Mouse (Mus musculus) layer of hippocampus, adult 8-10 months (tissue): ENCODE data around the gene Tnfaip2. TPM values are rescaled to one million over a fixed set of nuclear protein-coding genes. Genes with fewer than 3 reads are reported as not detected.

Source experiments
- DNase-seq, 2 experiments: peaks; one replicate each; pipeline ENCODE4 v3.0.0; 2022; ENCODE audit warnings: low spot score in 2 of 2
- total RNA-seq, 4 experiments: library from RNA; stranded (reverse); gene quantifications; 2 replicates each; pipeline ENCODE4 v1.2.4; 2022

The Tnfaip2 gene
- total RNA-seq, 4 experiments from 2014 or later, result 0.85 to 1.8 (median 1.4) TPM

DNA sequence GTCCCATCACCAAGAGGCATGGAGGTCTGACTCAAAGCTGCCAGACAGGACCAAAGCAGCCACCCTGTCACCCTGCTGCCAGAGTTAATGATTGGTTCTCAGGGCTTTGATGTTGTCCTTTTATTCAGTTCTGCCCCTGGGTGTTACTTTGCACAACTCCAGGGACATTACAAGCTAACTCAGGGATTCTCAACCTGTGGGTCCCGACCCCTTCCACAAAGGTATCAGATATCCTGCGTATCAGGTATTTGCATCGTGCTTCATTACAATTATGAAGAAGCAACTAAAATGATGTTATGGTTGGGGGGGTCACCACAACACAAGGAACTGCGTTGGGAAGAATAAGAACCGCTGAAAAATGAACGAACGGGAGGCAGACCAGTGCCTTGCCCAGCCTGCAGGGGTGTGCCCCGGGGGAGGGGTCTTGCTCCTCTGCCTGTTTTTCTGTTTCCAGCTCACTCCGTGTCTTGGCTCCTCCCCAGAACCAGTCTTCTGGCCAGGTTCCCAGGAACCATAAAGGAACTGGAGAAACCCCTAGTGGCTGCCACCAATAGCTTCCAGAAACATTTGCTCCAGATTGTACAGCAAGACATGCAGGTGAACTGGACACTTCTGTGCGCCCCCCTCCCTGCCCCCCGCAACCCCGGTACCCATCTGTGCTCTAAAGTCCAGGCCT, 14.7 kb upstream of the Tnfaip2 start:
- DNase-seq, result no peak

DNA sequence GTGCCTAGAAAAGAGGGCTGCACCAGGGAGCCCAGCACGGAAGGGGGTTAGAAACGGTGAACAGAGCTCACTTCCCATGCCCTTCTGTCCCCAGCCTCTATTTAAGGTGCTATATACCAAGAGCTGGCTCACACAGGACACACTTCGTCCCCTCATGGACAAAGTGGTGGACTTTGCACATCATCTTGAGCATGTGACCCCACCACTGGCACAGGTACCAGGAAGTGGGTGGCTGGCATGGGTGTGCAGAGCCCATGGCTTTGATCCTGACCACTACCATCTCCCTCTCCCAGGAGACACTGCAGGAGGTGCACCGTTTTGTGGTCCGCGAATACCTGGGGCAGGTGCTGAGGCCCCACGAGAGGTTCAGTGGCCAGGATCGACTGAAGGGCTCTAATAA, 13.9 kb upstream of the Tnfaip2 start:
- DNase-seq, result no peak

DNA sequence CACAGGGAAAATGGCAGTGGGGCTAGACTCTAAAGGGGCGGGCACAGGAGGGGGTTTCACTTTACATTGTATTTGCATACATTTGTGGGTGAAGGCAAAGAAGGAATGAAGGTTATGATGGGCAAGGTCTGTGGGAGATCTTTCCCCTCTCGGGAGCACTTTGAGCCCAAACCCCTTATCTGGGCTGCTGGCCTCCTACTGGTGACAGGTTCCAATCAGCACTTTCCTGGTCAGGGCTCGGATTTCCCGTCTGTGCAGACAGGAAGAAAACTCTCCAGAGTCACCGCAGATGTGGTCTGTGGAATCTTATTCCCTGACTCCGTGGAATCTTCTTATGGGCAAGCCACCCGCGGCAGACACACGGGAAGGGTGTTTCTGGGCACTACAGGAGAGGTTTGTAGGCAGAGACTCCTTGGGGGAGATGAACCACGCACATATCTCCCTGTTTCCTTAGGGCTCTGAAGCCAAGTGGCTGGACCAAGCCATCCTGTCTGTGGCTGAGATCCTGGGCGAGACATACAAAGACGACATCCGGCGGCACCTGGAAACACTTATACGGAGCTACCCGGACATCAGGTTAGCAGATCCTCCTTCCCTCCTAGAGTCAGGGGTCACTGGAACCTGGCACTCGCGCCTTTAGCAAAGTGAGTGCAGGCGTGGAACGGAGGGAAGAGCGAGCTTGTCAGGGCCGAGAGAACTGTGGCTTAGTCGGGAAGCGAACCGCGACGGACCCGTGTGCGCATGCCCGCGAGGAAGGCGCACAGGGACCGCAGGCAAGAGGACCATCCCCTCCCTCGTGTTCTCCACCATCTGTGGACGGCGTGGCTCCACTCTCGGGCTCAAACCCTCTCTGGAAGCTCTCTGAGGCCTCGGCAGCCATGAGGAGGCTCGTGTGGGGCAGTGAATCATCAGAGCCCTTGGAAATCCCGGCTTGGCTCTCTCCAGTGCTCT, 13.0 kb upstream of the Tnfaip2 start:
- no peak for DNase-seq

DNA sequence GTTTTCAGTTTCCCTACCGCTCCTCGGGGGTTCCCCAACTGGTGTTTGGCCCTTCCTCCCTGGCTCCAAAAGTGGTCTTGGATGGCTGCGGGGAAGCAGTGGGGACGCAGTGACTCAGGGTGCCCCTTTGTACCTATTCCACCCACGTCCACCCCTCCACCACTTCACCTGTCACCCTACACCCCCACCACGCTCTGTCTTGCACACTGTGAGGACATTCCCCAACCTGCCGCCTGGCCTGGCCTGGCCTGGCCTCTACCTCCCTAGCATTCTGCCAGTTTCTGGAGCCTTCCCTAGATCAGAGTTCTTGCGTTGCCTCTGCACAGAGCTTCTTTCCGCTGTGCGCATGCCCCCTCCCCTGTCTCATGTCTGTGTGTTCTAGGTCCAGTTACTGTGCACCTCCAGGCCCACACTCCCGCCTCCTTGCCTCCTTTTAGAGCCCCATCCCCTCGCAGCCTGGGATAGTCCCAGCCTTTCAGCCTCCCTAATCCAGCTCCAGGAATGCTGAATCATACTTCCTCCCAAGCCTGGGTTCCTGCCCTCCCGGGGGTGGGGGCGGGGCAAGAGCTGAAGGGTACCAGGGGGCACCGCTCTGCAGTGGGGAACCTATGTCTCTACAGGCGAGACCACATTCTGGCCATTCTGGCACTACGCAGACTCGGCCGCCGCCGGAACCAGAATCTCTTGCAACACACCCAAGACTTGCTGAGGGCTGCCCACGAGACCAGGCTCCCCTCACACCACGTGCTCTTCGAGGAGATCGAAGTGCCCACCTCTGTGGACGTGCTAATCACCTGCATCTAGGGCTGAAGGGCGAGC, 12.0 kb upstream of the Tnfaip2 start:
- DNase-seq, result no peak

DNA sequence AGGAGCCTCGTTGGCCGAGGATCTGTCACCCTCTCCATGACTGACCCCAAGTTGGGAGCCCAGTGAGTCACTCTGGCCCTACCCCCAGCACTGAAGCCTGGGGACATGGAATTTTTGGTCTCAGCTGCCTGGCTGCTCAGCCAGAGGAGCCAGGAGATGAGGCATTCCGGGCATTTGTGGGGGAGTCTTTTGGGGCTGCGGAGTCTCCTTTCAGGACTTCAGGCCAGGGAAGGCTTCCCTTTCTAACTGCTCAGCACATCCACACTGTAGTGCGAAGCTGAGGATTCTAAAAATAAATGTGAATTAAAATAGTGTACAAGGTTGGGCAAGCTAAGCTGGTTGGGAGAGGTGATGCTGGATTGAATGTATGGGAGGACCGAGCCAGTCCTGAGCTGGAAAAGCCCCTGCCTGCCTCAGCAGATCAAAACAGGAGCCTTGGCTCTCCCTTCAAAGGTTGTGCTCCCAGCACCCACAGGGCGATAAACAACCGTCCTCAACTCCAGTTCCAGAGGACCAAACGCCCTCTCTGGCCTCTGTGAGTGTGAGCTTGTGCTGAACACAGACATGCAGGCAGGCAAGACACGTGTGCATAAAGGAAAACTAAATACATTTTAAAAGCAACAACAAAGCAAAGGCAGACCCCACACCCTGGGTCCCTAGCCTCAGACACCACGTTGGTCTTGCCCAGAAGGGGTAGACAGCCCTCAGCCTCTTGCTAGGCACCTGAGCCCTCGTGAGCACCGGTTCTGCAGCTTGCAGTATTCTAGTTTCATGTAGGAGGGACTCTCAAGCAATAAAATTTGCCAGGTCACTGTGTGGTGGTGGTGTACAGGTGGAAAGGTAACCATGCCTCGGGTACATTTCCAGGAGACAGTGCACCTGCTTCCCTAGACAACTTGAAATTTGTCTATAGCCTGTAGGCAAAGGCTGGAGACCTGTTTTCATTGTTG, 11.1 kb upstream of the Tnfaip2 start:
- no peak for DNase-seq

- DNase-seq, result no peak
These were observed 10.2 kb upstream of the Tnfaip2 start for GRCm38 (mm10) chr12:111432097-111432496.

DNA sequence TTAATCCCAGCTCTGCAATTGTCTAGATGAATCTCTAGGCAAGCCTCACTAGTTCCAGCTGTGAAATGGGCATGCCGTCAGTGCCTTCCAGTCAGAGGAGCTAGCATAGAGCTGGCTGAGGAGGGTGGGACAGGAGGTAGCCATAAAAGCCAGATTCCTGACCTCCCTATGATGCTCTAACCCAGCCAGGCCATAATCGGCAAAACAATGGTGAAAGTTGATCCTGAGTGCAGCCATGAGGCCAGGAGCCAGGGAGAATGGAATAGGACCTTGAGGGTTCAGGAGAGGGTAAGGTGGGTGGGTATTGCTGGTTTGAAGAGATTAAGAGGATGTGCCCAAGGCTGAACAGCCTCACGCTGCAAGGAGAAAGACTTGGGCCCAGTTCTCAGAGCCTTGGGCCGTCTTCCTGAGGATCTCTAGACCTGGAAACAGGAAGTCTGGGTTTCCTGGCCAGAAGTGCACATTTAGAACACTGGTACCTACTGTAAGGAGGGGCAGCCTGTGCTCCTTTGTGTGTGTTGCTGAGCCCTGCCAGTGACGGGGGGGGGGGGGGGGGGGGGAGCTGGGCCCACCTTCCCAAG, 9.4 kb upstream of the Tnfaip2 start:
- no peak for DNase-seq

DNA sequence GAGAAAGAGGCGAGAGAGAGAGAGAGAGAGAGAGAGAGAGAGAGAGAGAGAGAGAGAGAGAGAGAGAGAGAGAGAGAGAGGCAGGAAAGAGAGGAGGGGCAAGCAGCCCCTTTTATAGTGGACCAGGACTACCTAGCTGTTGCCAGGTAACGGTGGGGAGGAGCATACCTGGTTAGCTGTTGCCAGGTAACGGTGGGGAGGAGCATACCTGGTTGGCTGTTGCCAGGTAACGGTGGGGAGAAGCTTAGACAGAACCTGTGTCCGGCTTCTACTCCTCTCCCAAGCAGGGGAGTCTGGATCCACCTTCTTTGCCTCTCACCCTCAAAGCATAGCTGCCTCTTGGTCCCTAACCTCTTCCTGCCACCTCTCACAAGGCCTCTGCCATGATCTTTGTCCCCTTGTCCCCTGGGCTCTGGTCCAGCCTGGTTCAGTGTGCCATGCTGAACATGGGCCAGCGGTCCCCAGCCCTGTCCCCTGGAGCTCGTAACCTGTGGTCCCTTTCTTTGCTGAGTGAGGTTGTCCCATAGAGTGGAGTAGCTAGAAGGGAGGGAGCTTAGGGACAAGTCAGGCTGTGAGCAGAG, 8.0 kb upstream of the Tnfaip2 start:
- no peak for DNase-seq

DNA sequence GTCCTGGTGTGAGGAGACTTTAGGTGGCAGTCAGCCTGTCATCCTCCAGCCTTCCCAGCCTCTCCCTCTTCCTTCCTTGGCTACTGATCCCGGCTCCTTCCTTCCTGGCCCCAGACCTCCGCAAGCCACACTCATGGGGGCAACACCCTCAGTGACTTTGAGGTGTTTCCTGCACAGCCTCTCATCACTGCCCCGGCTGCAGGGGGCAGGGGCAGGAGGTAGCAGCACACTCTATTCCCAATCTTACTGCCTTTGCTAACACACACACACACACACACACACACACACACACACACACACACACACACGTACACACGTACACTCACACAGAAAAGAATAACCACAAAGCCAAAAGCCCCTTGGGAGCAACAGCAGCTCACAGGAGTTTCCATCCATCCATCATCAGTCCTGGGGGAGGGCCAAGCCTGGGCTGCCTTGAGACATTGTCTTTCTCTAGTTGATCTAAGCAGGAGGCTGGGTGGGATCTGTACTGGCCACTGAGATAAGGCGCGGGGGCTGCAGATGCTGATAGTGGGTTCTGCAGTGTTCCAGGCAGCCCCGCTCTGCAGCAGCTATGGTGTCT, 7.4 kb upstream of the Tnfaip2 start:
- DNase-seq, result no peak

DNA sequence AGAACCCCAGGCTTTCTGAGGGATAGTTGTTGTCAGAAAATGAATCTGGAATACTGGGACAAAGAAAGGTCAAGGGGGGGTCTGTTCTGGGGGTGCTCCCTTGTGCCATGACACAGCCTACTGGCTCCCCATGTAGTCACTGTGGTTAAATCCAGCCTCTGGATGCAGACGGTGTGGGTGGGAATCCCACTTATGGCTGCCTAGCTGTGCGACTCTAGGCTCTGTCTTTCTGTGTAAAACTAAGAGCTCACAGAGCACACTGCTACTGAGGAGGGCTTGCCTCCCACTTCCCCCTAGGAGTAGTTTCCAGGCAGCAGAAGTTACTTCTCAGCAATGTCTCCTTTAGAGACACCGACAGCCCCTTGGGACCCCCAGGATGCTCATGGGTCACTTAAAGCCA, 6.1 kb upstream of the Tnfaip2 start:
- DNase-seq, result no peak

DNA sequence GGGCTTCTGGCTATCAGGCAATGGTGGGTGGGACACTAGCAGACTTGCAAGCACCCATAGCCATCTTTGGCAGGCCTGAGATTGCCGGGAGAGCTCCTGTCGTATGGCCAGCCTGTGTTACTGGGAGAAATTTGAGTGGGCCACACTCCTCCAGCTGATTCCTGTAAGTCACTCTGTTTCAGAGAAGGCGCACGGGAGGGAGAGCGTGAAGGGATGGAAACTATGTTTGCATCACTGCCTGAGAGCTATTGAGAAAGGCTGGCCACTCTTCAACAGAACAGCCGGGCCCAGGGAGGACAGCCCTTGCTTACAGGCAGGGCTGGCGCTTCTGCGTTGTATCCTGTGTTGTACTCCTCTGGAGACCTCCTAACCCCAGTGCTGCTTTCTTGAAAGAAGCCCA, 5.6 kb upstream of the Tnfaip2 start:
- no peak for DNase-seq

DNA sequence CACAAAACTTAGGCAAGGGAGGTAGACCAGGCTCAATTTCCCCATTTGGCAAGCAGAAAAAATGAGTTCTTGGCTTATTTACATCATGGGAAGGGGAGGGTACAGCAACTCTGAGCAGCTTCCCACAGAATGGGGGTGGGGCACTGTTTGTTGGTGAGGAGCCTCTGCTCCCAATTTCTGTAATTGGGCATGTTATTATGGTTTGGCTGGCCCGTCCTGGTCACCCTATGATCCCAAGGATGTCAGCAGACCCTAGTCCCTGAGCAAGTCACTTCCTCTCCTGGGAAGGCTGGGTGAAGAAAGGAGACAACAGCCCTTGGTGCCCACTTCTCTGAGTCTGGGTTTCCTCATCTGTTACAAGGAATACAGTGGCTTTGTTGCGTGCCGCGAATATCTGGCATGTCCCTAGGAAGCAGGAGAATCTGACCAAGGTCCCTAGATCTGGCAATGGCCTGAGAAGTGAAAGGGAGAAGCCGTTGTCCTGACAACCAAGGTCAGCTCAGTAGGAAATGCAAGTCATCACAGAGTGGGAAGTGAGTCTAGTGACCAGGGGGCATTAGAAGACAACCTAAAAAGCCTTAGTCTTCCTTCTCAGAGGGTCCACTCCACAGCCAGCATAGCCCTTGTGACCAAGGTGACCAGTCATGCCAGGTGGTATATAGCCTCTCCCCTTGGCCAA, 4.9 kb upstream of the Tnfaip2 start:
- no peak for DNase-seq

DNA sequence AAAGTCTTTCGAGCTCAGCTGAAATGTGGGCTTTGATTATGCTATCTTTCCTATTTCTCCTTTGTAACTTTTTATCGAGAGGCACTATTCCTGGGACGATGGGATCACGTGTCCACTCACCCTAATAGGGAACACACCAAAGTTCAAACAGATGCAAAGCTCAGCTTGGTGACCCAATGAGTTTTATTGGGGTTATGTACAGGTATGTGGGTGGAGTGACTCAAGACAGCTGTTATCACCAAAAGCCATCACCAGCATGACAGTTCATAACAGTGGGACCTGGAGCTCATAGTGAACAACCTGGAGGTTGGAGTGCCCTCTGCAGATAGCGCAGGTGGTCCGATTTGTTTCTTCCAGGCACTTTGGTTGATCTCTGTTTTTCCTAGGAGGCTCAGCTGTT, 3.4 kb upstream of the Tnfaip2 start:
- DNase-seq, result no peak

GRCm38 (mm10) chr12:111440701-111441373, 1.4 kb upstream of the Tnfaip2 start:
- DNase-seq, result no peak

DNA sequence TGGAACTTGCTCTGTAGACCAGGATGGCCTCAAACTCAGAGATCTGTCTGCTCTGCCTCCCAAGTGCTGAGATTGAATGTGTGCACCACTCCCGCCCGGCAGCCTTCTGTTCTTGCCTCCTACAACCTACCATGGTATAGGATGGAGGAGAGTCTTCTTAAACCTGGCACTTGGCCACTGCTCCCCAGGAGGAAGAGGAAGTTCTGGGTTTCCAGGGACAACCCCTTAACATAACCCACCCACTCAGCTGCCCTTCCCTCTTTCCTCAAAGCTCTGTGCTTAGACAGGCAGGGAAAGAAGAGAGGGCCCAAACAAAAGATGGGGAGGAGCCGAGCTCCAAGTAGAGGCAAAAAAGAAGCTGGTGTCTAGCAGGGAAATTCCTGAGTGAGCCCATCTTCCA, 746 bp upstream of the Tnfaip2 start:
- no peak for DNase-seq

DNA sequence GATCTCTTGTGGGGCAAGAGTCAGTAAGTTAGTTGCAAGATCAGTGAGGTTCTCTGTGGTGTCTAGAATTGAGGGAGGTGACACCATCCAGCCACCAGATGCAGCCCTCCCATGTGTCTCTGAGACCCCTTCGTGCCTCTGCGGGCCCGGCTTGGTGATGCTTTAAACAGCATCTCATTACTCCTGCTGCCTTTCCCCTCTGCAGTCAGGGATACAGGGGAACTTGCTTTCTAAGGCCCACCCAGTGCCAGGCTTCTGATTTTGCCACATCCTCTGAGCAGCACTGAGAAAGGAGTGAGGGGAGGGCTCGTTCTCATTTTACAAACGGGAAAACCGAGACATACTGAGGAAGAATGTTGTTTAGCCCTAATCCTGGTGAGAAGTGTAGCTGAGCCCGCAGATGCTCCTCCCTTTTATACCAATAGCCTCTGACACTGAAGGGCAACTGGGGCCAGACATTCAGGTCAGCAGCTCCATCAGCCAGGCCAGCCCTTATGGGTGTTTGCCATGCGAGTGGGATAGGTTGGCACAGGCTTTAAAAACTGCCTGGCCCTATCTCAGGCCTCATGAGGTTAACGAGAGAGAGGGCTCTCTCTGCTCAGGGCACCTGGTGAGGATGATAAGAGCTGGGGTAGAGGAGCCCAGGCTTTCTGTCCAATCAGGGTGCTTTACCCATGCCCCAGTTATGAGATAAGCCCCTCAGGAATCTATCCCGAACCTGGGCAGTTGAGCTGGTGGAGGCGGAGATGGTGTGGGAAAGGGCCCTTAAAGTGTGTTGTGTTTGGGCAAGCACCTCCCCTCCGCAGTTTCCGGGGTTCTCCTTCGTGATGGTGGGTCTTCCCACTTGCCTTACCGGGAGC, 972 bp downstream of the Tnfaip2 start:
- DNase-seq, result no peak
